Mouse (Mus musculus): ENCODE data around the gene Adgra1.

- TF ChIP-seq GATA1 (IDR thresholded peaks at IDR 0.05; ENCODE audit: borderline replicate concordance, low read length) (no peak), FLI1 (IDR thresholded peaks at IDR 0.05; ENCODE audit: low read length) (no peak)
Observed at GRCm38 (mm10) chr7:139900456-139900855, 66.5 kb downstream of the Adgra1 start.

All from megakaryocyte, embryonic 14.5 days (primary cell).